Mouse (Mus musculus) heart, postnatal 10 days (tissue): ENCODE results near the gene Dynlt1b. TPM values are rescaled to one million over a fixed set of nuclear protein-coding genes. Genes with fewer than 3 reads are reported as not detected.
"Not testable (repeated sequence)": the region's sequence is repeated elsewhere in the genome, so short reads cannot be mapped to it uniquely, and the experiment has no call there.

Experiments used
- DNase-seq, 2 experiments: peaks; one replicate each; pipeline ENCODE4 v3.0.0; 2021
- intact Hi-C: fragments of 180-260 bp; cut with DNase I; formaldehyde crosslinking; loops from one replicate; pipeline ENCODE4 v1.15.1; 2025
- total RNA-seq, 2 experiments: library from RNA; stranded (reverse); gene quantifications; 2 replicates each; pipeline ENCODE4 v1.2.3; 2021

Dynlt1b gene
- total RNA-seq, 2 experiments from 2014 or later: 112 to 122 TPM

- intact Hi-C loops, DNase-seq: not testable (repeated sequence)
Observed at GRCm38 (mm10) chr17:6454703-6455102, 24.8 kb downstream of the Dynlt1b start.

DNA sequence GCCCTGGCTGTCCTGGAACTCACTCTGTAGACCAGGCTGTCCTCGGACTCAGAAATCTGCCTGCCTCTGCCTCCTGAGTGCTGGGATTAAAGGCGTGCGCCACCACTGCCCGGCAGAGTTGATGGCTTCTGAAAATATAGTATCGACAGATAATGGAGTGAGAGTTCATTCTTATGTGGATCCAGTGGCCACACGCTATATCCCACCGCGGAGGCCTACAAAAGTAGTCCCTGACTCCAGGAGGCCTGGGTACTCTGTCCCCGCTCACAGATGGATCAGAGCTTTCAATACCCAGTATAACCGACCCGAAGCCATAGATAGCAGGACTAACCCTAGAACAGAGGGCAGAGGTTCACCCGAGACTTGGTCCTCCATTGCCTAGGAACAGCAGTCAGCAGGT lies 26.0 kb downstream of the Dynlt1b start:
- DNase-seq, intact Hi-C loops: not testable (repeated sequence)

GRCm38 (mm10) chr17:6456614-6457402 lies 26.9 kb downstream of the Dynlt1b start:
- DNase-seq, intact Hi-C loops: not testable (repeated sequence)

DNA sequence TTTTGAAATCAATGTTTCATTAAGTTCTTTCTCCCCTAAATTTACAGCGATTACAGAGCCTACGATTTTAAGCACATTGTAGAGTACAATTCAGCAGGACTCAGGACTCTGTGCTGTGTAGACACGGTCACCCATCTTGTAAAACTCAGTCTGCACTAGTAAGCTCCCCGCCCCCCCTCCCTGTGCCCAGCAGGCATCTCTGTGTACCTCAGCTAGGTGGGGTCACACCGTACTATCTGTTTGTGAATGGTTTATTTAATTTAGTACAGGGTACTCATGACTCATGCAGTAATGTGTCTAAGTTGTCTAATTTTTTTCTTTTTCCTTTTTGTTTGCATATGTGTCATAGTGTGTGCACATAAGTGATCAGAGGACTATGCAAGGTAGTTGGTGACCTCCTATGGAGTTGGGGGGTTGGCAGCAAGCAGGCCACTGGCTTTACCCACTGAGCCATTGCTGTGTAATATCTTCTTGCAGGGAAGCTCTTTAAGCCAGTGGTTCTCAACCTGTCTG lies 31.2 kb downstream of the Dynlt1b start:
- DNase-seq, intact Hi-C loops: not testable (repeated sequence)

DNA sequence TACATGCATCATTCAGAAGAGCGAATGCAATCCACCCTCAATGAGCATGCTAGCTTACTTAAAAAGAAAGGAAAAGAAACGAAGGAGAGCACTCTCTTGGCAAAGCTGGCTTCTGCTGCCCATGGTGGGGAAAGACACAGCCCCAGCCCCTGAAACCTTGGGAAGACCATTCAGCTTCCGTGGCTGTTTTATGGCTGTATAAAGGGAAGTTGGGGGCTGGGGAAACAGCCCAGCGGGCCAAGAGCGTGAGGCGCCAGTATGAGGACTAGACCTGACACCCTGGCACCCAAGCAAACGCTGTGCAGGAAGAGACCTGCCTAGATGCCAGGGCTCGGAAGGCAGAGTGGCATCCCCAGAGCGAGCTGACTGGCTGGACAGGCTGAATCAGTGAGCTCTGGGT lies 35.8 kb downstream of the Dynlt1b start:
- DNase-seq, intact Hi-C loops: not testable (repeated sequence)

GRCm38 (mm10) chr17:6467638-6468461 lies 37.9 kb downstream of the Dynlt1b start:
- DNase-seq, intact Hi-C loops: not testable (repeated sequence)

GRCm38 (mm10) chr17:6470031-6470430 lies 40.1 kb downstream of the Dynlt1b start:
- intact Hi-C loops, DNase-seq: not testable (repeated sequence)

DNA sequence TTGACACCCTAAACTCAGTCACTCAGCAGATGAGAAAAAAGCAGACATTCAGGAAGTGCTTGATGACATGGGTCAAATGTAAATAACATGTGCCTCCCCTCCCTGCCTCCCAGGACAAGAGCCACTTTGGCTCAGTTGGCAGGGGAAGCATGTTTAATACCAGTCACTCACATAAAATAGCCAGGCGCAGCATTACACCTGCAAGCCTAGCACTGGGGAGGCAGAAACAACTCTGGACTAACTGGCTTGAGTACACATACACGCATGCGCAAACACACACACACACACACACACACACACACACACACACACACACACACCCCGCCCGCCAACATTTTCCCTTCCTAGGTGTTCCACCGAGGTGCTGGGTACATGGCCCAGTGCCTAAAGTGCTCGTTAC lies 40.8 kb downstream of the Dynlt1b start:
- DNase-seq, intact Hi-C loops: not testable (repeated sequence)

DNA sequence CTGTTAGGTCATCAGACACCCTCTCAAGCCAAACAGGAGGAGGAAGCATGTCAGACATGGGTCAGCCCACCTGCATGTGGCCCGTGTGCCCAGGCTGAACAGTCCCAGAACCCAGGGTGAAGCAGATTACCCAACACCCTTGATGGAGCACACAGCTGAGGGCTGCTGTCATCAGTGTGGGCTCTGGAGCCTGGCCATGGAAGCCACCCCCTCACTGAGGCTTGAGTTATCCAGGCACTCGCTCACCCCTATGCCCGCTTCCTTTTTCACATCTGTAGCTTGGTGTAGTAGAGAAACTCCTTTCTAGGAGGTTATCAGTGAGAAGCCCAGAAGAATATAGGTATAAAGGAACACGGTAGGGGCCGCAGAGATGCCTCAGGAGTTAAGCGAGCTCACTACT lies 45.4 kb downstream of the Dynlt1b start:
- DNase-seq, intact Hi-C loops: not testable (repeated sequence)

- intact Hi-C loops, DNase-seq: not testable (repeated sequence)
Observed at GRCm38 (mm10) chr17:6475913-6476312, 46.0 kb downstream of the Dynlt1b start.

GRCm38 (mm10) chr17:6476495-6476947 lies 46.6 kb downstream of the Dynlt1b start:
- intact Hi-C loops: not testable (repeated sequence)
- peak; percentile 26 to 42 for DNase-seq

DNA sequence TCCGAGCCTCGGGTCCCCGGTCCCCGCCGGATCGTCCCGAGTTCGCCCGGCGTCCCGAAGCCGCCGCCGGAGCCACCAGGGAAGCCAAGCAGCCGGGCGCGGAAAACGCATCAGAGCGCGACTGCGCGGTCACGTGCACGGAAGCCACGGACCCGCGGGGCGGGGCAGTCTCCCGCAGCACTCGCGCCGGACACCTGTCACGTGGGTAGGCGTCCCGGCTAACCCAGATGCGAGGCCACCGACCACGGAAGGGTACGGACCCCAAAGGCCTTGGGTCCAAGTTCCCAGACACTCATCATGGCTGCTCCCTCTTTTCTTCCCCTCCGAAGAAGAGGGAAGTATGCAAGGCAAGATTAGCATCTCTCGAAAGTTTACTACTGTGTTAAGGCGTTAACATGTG lies 47.1 kb downstream of the Dynlt1b start:
- intact Hi-C loops: not testable (repeated sequence)
- peak in 1 of 2 experiments; percentile 25 for DNase-seq

GRCm38 (mm10) chr17:6480855-6481589 lies 51.1 kb downstream of the Dynlt1b start:
- not testable (repeated sequence) for DNase-seq

DNA sequence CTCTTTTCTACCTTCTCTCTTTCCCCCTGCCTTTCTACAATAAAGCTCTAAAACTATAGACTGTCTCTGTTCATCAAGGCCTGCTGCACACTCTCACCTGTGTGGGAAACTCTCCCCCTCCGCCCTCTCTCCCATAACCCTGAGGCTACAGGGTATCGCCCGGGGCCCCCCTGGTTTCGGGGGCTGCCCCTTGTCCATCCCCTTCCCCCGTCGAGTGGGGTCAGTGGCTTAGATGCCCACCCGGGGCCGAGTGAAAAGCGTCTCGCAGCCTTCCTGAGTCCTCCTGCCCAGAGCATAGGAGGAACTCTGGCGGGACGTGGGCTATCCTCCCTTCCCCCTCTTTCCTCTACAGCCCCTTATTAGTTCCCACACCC lies 51.7 kb downstream of the Dynlt1b start:
- intact Hi-C loops, DNase-seq: not testable (repeated sequence)

More at GRCm38 (mm10) chr17:6480855-6481589, 51.1 kb downstream of the Dynlt1b start:
- intact Hi-C loops: not testable (repeated sequence)

DNA sequence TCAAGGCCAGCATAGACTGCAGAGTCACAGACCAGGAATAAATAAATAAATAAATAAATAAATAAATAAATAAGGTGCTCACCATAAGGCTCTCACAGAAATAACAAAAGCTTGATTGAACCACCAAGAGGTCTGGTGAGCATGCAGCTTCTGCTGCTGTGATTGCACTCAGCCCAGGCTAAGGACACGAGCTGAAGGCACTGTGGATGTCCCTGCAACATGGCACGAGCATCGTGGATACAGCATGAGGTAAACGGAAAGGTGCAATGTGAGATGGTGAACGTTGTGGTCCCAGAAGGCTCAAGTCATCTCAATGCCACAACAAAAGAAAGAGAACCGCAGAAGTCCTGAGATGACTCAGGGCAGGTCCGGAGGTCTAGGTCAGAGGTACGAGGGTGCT lies 52.3 kb downstream of the Dynlt1b start:
- DNase-seq, intact Hi-C loops: not testable (repeated sequence)

Other genes with a start within 250 kb of the Dynlt1b start
- gene Tmem181a, start 173.3 kb upstream of the Dynlt1b start, total RNA-seq: 10 to 100 TPM; 12.2 to 12.4 TPM
- gene Dynlt1a, start 112.6 kb upstream of the Dynlt1b start, total RNA-seq: 1 to 10 TPM; 2.3 to 3.3 TPM
- 1 to 10 TPM; 3.7 to 5.8 TPM for gene Dynlt1c, start 171.6 kb downstream of the Dynlt1b start, total RNA-seq
- gene Dynlt1f, start 225.8 kb downstream of the Dynlt1b start, total RNA-seq: 100 to 1,000 TPM; 116 to 117 TPM
- gene Sytl3, start 229.0 kb downstream of the Dynlt1b start, total RNA-seq: under 1 TPM; 0.45 to 0.48 TPM